In genomic region chr12:118836411-118837341, GRCm38 (mm10) we compare ENCODE assay signal across 8 mouse cellular contexts. TPM values are rescaled to one million over a fixed set of nuclear protein-coding genes. Genes with fewer than 3 reads are reported as not detected.
DNase-seq lines count a peak whose midpoint lies in the region; ATAC-seq and TF ChIP-seq lines count a peak whose summit lies in the region.

No protein-coding gene starts in this region.

- no peak overlapping the region for H3K9ac ChIP-seq in embryonic facial prominence, embryonic 15.5 days
- H3K9ac ChIP-seq in kidney, embryonic 15.5 days = 0 out of 2 replicates have a peak overlapping the region, but pooled peaks have one; percentile 25

- no peak for TF ChIP-seq POLR2A in spleen, adult 2 months (IDR thresholded peaks at IDR 0.05; ENCODE audit: low read depth, low read length)

- peak overlapping the region; percentile 18; the same call in 1 of the 2 replicates for H3K4me3 ChIP-seq in spleen, adult 2 months (ENCODE audit: extremely low read depth, insufficient read depth, insufficient read length)
- H3K4me3 ChIP-seq in embryonic facial prominence, embryonic 15.5 days (replicated peaks) = peak overlapping the region; percentile 52
- peak overlapping the region; percentile 59 for H3K4me3 ChIP-seq in kidney, embryonic 15.5 days (replicated peaks)

- WGBS in spleen, adult 2 months = 2% methylated on average over 70 of the region's 72 CpGs
- 1% methylated on average over 62 of the region's 72 CpGs for WGBS in embryonic facial prominence, embryonic 15.5 days
- WGBS in kidney, embryonic 15.5 days = under 1% methylated on average over 66 of the region's 72 CpGs

- peaks cover 17% of the 10 kb centered on the region for H3K27me3 ChIP-seq in spleen, adult 2 months (ENCODE audit: control insufficient read depth, insufficient read depth, low read length)
- H3K27me3 ChIP-seq in embryonic facial prominence, embryonic 15.5 days = peaks cover 64% of the 10 kb centered on the region
- H3K27me3 ChIP-seq in kidney, embryonic 15.5 days = peaks cover 67% of the 10 kb centered on the region

- H3K36me3 ChIP-seq in spleen, adult 2 months (ENCODE audit: control insufficient read depth, insufficient read depth, low read length) = no peaks in the 10 kb centered on the region
- no peaks in the 10 kb centered on the region for H3K36me3 ChIP-seq in embryonic facial prominence, embryonic 15.5 days
- no peaks in the 10 kb centered on the region for H3K36me3 ChIP-seq in kidney, embryonic 15.5 days

- ATAC-seq in embryonic facial prominence, embryonic 15.5 days (ENCODE audit: insufficient number of reproducible peaks, low FRiP score, low TSS enrichment, low read depth) = peak; percentile 80
- ATAC-seq in kidney, embryonic 15.5 days (replicated peaks; ENCODE audit: low FRiP score) = peak; percentile 93
- ATAC-seq in megakaryocyte-erythroid progenitor cell, adult 5-6 weeks (replicated peaks; ENCODE audit: low FRiP score, low TSS enrichment, poor library complexity, severe bottlenecking) = peak; percentile 72

- H3K27ac ChIP-seq in spleen, adult 2 months (ENCODE audit: insufficient read depth, low read length) = no peak overlapping the region
- no peak overlapping the region for H3K27ac ChIP-seq in embryonic facial prominence, embryonic 15.5 days (replicated peaks)
- H3K27ac ChIP-seq in kidney, embryonic 15.5 days = no peak overlapping the region

- H3K4me2 ChIP-seq in embryonic facial prominence, embryonic 15.5 days (replicated peaks) = peak overlapping the region; percentile 92
- H3K4me2 ChIP-seq in kidney, embryonic 15.5 days = peak overlapping the region; percentile 97

- no peaks in the 10 kb centered on the region for H3K9me3 ChIP-seq in embryonic facial prominence, embryonic 15.5 days (replicated peaks)
- H3K9me3 ChIP-seq in kidney, embryonic 15.5 days (replicated peaks) = no peaks in the 10 kb centered on the region

- H3K4me1 ChIP-seq in spleen, adult 2 months (ENCODE audit: control insufficient read depth, insufficient read depth, insufficient read length) = no peaks in the 10 kb centered on the region
- peaks cover 12% of the 10 kb centered on the region for H3K4me1 ChIP-seq in embryonic facial prominence, embryonic 15.5 days
- H3K4me1 ChIP-seq in kidney, embryonic 15.5 days = peaks cover 13% of the 10 kb centered on the region

- no peak for TF ChIP-seq CTCF in spleen, adult 2 months (IDR thresholded peaks at IDR 0.05; ENCODE audit: extremely low read depth, insufficient read depth, insufficient read length, insufficient replicate concordance)

- DNase-seq in spleen, adult 2 months (ENCODE audit: low read depth in 1 of 2, low spot score in 2 of 2) = no peak
- no peak for DNase-seq in spleen, postnatal 14 days (ENCODE audit: low spot score in 2 of 2)
- DNase-seq in layer of hippocampus, adult 9-10 months (ENCODE audit: low spot score) = no peak
- no peak for DNase-seq in spleen, postnatal 4 days (ENCODE audit: low spot score in 2 of 2)
- DNase-seq in thymus, postnatal 10 days (ENCODE audit: low spot score in 2 of 2) = no peak

RNA-seq across cellular contexts. Expression of gene Sp8, which starts 9.5 kb away (rescaled TPM):
- not detected in 2 replicates for polyA plus RNA-seq in spleen, adult 2 months (2012; rRNA removed)
- polyA plus RNA-seq in embryonic facial prominence, embryonic 15.5 days (2015; fragmentation: Nextera tagmentation; extraction: Ambion mirVana) = 4.0 and 4.8 TPM in 2 replicates
- polyA plus RNA-seq in kidney, embryonic 15.5 days (2015; fragmentation: Nextera tagmentation; extraction: Ambion mirVana) = not detected in 2 replicates
- total RNA-seq in megakaryocyte-erythroid progenitor cell, adult 5-6 weeks (2014; fragmentation: Nextera tagmentation) = not detected in 2 replicates
- not detected in 2 replicates for total RNA-seq in megakaryocyte-erythroid progenitor cell, adult 5-6 weeks (2017)
